Mouse (Mus musculus): ENCODE measurements around the gene Nedd9.

GRCm38 (mm10) chr13:41502917-41503301 lies 15.7 kb upstream of the Nedd9 start:
- TF ChIP-seq CHD2 (IDR thresholded peaks at IDR 0.05; ENCODE audit: low read depth, low read length) (no peak), ZNF384 (IDR thresholded peaks at IDR 0.05; ENCODE audit: low read depth, low read length) (no peak), ZC3H11A (IDR thresholded peaks at IDR 0.05; ENCODE audit: borderline replicate concordance, low read depth, low read length) (no peak), MAFK (IDR thresholded peaks at IDR 0.05; ENCODE audit: insufficient read depth, low read depth, low read length) (no peak)

All from ES-E14 (cell line).